ENCODE assay signal across 10 mouse cellular contexts in the genomic region with DNA sequence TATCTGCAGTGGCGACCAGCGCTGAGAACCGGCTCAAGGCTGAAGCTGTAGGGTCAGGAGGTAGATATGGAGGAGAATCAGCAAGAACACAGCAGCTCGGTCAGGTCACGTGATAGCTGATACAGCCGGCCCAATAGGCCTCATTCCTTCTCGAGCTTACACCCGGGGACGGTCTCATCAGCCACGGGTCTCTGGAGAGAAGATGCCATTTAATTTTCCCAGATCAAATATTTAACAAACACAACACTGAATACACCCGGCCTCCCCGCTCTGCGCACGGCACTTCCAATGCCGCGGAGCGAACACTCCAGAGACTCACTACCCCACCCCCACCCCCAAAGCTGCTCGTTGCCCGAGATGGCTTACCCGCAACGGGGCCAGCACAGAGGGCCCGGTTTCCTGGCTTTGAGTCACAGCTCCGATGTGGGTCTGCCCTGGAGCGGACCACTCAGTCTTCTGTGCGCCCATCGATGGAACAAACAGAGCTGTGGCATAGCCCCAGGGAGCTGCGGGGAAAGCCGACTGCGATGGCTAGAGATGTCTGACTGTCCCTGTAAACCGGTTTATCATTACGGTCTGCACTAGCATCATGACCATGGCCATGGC. TPM values are rescaled to one million over a fixed set of nuclear protein-coding genes. Genes with fewer than 3 reads are reported as not detected.
A peak's percentile ranks its signal among the peaks of the same experiment; 100 is the strongest.
DNase-seq lines count a peak whose midpoint lies in the region; ATAC-seq and TF ChIP-seq lines count a peak whose summit lies in the region.
"Had no signal": no experiment of that assay in that cellular context is flagged by ENCODE, and none has a peak within 500 bp of the region (broad histone marks: within the 10 kb centered on the region; RNA-seq: fewer than 3 reads in every experiment).

No protein-coding gene starts in this region.

- no peak overlapping the region for H3K9ac ChIP-seq in heart, embryonic 11.5 days (ENCODE audit: low read depth, low read length)
- H3K9ac ChIP-seq in limb, embryonic 14.5 days (ENCODE audit: low read depth, low read length, severe bottlenecking), result no peak overlapping the region

- H3K27ac ChIP-seq in heart, embryonic 11.5 days (ENCODE audit: low read depth, low read length), result no peak overlapping the region
- no peak overlapping the region for H3K27ac ChIP-seq in limb, embryonic 14.5 days (replicated peaks; ENCODE audit: low read depth, low read length)

- DNase-seq in heart, adult 18-20 months, result no peak
- DNase-seq in retina, postnatal 1 day, result peak; percentile 44
- DNase-seq in retina, embryonic 14.5 days (ENCODE audit: low spot score), result no peak
- DNase-seq in limb, embryonic 14.5 days (ENCODE audit: low spot score), result no peak
- DNase-seq in ovary, postnatal 14 days (ENCODE audit: low spot score), result no peak
- DNase-seq in adrenal gland, postnatal 25 days, result no peak
- DNase-seq in kidney, postnatal 25 days, result no peak

- WGBS in heart, embryonic 11.5 days (ENCODE audit: insufficient replicate concordance), result 33% methylated on average over 31 of the region's 31 CpGs
- WGBS in limb, embryonic 14.5 days, result 40% methylated on average over 31 of the region's 31 CpGs

- no peaks in the 10 kb centered on the region for H3K36me3 ChIP-seq in heart, embryonic 11.5 days (ENCODE audit: control insufficient read depth, insufficient read depth, low read length)
- no peaks in the 10 kb centered on the region for H3K36me3 ChIP-seq in limb, embryonic 14.5 days (ENCODE audit: control insufficient read depth, insufficient read depth, low read length)

- peaks cover 58% of the 10 kb centered on the region for H3K27me3 ChIP-seq in heart, embryonic 11.5 days (ENCODE audit: control insufficient read depth, insufficient read depth, low read length)
- H3K27me3 ChIP-seq in limb, embryonic 14.5 days (ENCODE audit: control insufficient read depth, insufficient read depth, low read length), result no peaks in the 10 kb centered on the region
- H3K27me3 ChIP-seq: Patski had no signal

- peak overlapping the region; percentile 22; the same call in 1 of the 2 replicates for H3K4me3 ChIP-seq in heart, embryonic 11.5 days (ENCODE audit: low read depth, low read length)
- H3K4me3 ChIP-seq in limb, embryonic 14.5 days (replicated peaks; ENCODE audit: low read length), result no peak overlapping the region
- H3K4me3 ChIP-seq: erythroblast, embryonic 14.5 days had no signal

- H3K4me2 ChIP-seq in heart, embryonic 11.5 days, result peak overlapping the region; percentile 51
- H3K4me2 ChIP-seq in limb, embryonic 14.5 days (replicated peaks; ENCODE audit: low read depth, low read length, severe bottlenecking), result peak overlapping the region; percentile 19; the same call in 1 of the 2 replicates

- H3K9me3 ChIP-seq in heart, embryonic 11.5 days (replicated peaks; ENCODE audit: control insufficient read depth, low read length), result no peaks in the 10 kb centered on the region
- H3K9me3 ChIP-seq in limb, embryonic 14.5 days (ENCODE audit: control insufficient read depth, low read length), result no peaks in the 10 kb centered on the region

- no peak for TF ChIP-seq POLR2A in limb, embryonic 14.5 days (IDR thresholded peaks at IDR 0.05; ENCODE audit: borderline replicate concordance, extremely low read depth, insufficient read depth, insufficient read length)

- no peaks in the 10 kb centered on the region for H3K4me1 ChIP-seq in heart, embryonic 11.5 days (ENCODE audit: control insufficient read depth, insufficient read depth, low read length)
- no peaks in the 10 kb centered on the region for H3K4me1 ChIP-seq in limb, embryonic 14.5 days (ENCODE audit: control insufficient read depth, insufficient read depth, low read length)

- ATAC-seq in heart, embryonic 11.5 days (replicated peaks; ENCODE audit: insufficient number of reproducible peaks, low FRiP score, low TSS enrichment), result no peak
- no peak; the same call in 1 of the 2 replicates for ATAC-seq in limb, embryonic 14.5 days (ENCODE audit: low FRiP score, low read depth)
- ATAC-seq: Patski had no signal

RNA-seq across cellular contexts. Expression of a gene that starts 48.7 kb away (rescaled TPM):
- 0.10 TPM in 1 of 2 replicates, not detected in the other for polyA plus RNA-seq in heart, embryonic 11.5 days (2014; fragmentation: Nextera tagmentation; extraction: Ambion mirVana)
- under 1 TPM; 0.05 to 0.10 TPM for total RNA-seq in heart, adult 18-20 months (2021)
- polyA plus RNA-seq in limb, embryonic 14.5 days (2012; rRNA removed), result 1.8 and 2.1 TPM in 2 replicates
- 0.83 and 0.89 TPM in 2 replicates for polyA plus RNA-seq in limb, embryonic 14.5 days (2014; fragmentation: Nextera tagmentation; extraction: Ambion mirVana)
- total RNA-seq in adrenal gland, postnatal 25 days (2021), result 4.3 and 4.6 TPM in 2 replicates
- polyA plus RNA-seq: erythroblast, embryonic 14.5 days had no signal
